ENCODE assay signal across 25 mouse cellular contexts in the genomic region with DNA sequence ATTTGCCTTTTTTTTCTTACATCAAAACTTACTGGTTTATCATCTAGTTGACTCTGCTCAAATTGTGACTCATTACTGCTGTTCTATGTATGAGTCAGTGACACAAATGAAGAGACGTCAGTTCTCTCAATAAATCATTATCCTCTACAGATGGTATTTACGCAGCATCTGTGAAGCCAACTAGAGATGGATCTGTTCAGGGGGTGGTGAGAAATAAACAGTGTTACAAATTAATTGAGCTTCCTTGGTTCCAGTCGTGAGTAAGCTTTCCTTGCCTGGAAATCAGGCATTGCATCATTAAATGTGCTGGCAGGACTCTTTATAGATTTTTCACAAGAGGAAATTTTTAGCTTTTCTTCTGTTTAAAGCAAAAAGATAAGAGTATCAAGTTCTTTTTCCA.
DNase-seq lines count a peak whose midpoint lies in the region; ATAC-seq lines count a peak whose summit lies in the region.
"Had no signal": no experiment of that assay in that cellular context is flagged by ENCODE, and none has a peak within 500 bp of the region (broad histone marks: within the 10 kb centered on the region; RNA-seq: fewer than 3 reads in every experiment).

No protein-coding gene starts in this region.

- 0 out of 2 replicates have a peak, but pooled peaks have one; percentile 48 for ATAC-seq in forebrain, embryonic 13.5 days
- no peak; the same call in 1 of the 2 replicates for ATAC-seq in forebrain, embryonic 15.5 days (replicated peaks)
- ATAC-seq: CD4-positive, CD25-positive, alpha-beta regulatory T cell, adult 4 months; hindbrain, postnatal 0 days; intestine, postnatal 0 days; liver, embryonic 12.5 days had no signal

- H3K9ac ChIP-seq in forebrain, embryonic 13.5 days, result no peak overlapping the region
- H3K9ac ChIP-seq in forebrain, embryonic 15.5 days (replicated peaks), result no peak overlapping the region
- H3K9ac ChIP-seq: kidney, embryonic 15.5 days; liver, embryonic 12.5 days; neural tube, embryonic 12.5 days had no signal

- 65% methylated on average over 3 of the region's 3 CpGs for WGBS in forebrain, embryonic 13.5 days
- 49% methylated on average over 3 of the region's 3 CpGs for WGBS in forebrain, embryonic 15.5 days

- H3K4me3 ChIP-seq in forebrain, embryonic 13.5 days, result no peak overlapping the region
- H3K4me3 ChIP-seq in forebrain, embryonic 15.5 days, result no peak overlapping the region
- H3K4me3 ChIP-seq: heart, embryonic 10.5 days; hindbrain, embryonic 10.5 days; kidney, embryonic 15.5 days; liver, embryonic 12.5 days; midbrain, embryonic 10.5 days; neural tube, embryonic 12.5 days had no signal

- no peaks in the 10 kb centered on the region for H3K4me1 ChIP-seq in forebrain, embryonic 13.5 days
- H3K4me1 ChIP-seq in forebrain, embryonic 15.5 days, result no peaks in the 10 kb centered on the region
- H3K4me1 ChIP-seq: heart, embryonic 10.5 days; hindbrain, embryonic 10.5 days; kidney, embryonic 15.5 days; liver, embryonic 12.5 days; midbrain, embryonic 10.5 days; neural tube, embryonic 12.5 days had no signal

- no peak overlapping the region for H3K27ac ChIP-seq in forebrain, embryonic 13.5 days
- no peak overlapping the region for H3K27ac ChIP-seq in forebrain, embryonic 15.5 days (replicated peaks)
- H3K27ac ChIP-seq: heart, embryonic 10.5 days; hindbrain, embryonic 10.5 days; hindbrain, postnatal 0 days; kidney, embryonic 15.5 days; liver, embryonic 12.5 days; midbrain, embryonic 10.5 days; neural tube, embryonic 12.5 days had no signal

- no peaks in the 10 kb centered on the region for H3K9me3 ChIP-seq in forebrain, embryonic 13.5 days (replicated peaks)
- H3K9me3 ChIP-seq in forebrain, embryonic 15.5 days, result no peaks in the 10 kb centered on the region
- H3K9me3 ChIP-seq: heart, embryonic 10.5 days; hindbrain, embryonic 10.5 days; kidney, embryonic 15.5 days; liver, embryonic 12.5 days; midbrain, embryonic 10.5 days; neural tube, embryonic 12.5 days had no signal

- H3K27me3 ChIP-seq in forebrain, embryonic 13.5 days, result no peaks in the 10 kb centered on the region
- no peaks in the 10 kb centered on the region for H3K27me3 ChIP-seq in forebrain, embryonic 15.5 days
- H3K27me3 ChIP-seq: kidney, embryonic 15.5 days; liver, embryonic 12.5 days; neural tube, embryonic 12.5 days had no signal

- H3K36me3 ChIP-seq in forebrain, embryonic 13.5 days (ENCODE audit: poor library complexity, severe bottlenecking), result no peaks in the 10 kb centered on the region
- no peaks in the 10 kb centered on the region for H3K36me3 ChIP-seq in forebrain, embryonic 15.5 days
- H3K36me3 ChIP-seq: heart, embryonic 10.5 days; hindbrain, embryonic 10.5 days; kidney, embryonic 15.5 days; liver, embryonic 12.5 days; midbrain, embryonic 10.5 days; neural tube, embryonic 12.5 days had no signal

- DNase-seq in layer of hippocampus, adult 18-20 months (ENCODE audit: low spot score in 2 of 2), result peak; percentile 20 to 80
- no peak for DNase-seq in layer of hippocampus, postnatal 10 days (ENCODE audit: low spot score in 2 of 2)
- peak; percentile 67 for DNase-seq in brain, adult 2 months (ENCODE audit: low read depth, low spot score)
- DNase-seq in layer of hippocampus, postnatal 14 days (ENCODE audit: low spot score in 2 of 2), result peak; percentile 1 to 77
- DNase-seq in testis, postnatal 10 days (ENCODE audit: low spot score), result no peak
- DNase-seq in cerebellum, adult 11 months, result no peak
- DNase-seq: adrenal gland, postnatal 25 days; cerebellum, adult 8-10 months; kidney, postnatal 4 days; lung, adult 2 months; lung, postnatal 4 days; spleen, adult 18-20 months; thymus, adult 18-20 months; thymus, postnatal 4 days had no signal

- H3K4me2 ChIP-seq in forebrain, embryonic 13.5 days, result no peak overlapping the region
- H3K4me2 ChIP-seq in forebrain, embryonic 15.5 days (replicated peaks), result no peak overlapping the region
- H3K4me2 ChIP-seq: kidney, embryonic 15.5 days; liver, embryonic 12.5 days; neural tube, embryonic 12.5 days had no signal

Comparison
In these comparisons a context has a peak if more than half of its experiments do, and no peak if none do; other contexts are left out.
1. DNase-seq: peak in layer of hippocampus, adult 18-20 months (2 of 2), brain, adult 2 months (single experiment) and layer of hippocampus, postnatal 14 days (2 of 2); none in layer of hippocampus, postnatal 10 days (0 of 2), testis, postnatal 10 days (single experiment) and cerebellum, adult 11 months (single experiment).